Mouse (Mus musculus): ENCODE results near the gene Rabgap1.

GRCm38 (mm10) chr2:37451667-37452375 lies 8.7 kb downstream of the Rabgap1 start:
- TF ChIP-seq CTCF (IDR thresholded peaks at IDR 0.05; ENCODE audit: low read depth) (no peak), EP300 (IDR thresholded peaks at IDR 0.05; ENCODE audit: low read depth) (peak; percentile 18; the same call in 1 of the 2 replicates)
